In genomic region chr10:24702698-24703097, GRCm38 (mm10) we compare ENCODE assay signal across 17 mouse cellular contexts. TPM values are rescaled to one million over a fixed set of nuclear protein-coding genes. Genes with fewer than 3 reads are reported as not detected.
DNase-seq lines count a peak whose midpoint lies in the region; ATAC-seq and TF ChIP-seq lines count a peak whose summit lies in the region.
"Had no signal": no experiment of that assay in that cellular context is flagged by ENCODE, and none has a peak within 500 bp of the region (broad histone marks: within the 10 kb centered on the region; RNA-seq: fewer than 3 reads in every experiment).

No protein-coding gene starts in this region.

- WGBS in heart, embryonic 10.5 days = 77% methylated on average over 2 of the region's 2 CpGs
- WGBS in midbrain, embryonic 13.5 days = 84% methylated on average over 2 of the region's 2 CpGs
- 80% methylated on average over 2 of the region's 2 CpGs for WGBS in midbrain, embryonic 10.5 days
- 88% methylated on average over 2 of the region's 2 CpGs for WGBS in midbrain, postnatal 0 days

- no peaks in the 10 kb centered on the region for H3K36me3 ChIP-seq in heart, embryonic 10.5 days
- H3K36me3 ChIP-seq in midbrain, embryonic 13.5 days = no peaks in the 10 kb centered on the region
- H3K36me3 ChIP-seq in midbrain, embryonic 10.5 days = no peaks in the 10 kb centered on the region
- no peaks in the 10 kb centered on the region for H3K36me3 ChIP-seq in midbrain, postnatal 0 days (ENCODE audit: insufficient read depth, low read length)
- H3K36me3 ChIP-seq: embryonic facial prominence, embryonic 10.5 days; heart, embryonic 15.5 days; hindbrain, embryonic 10.5 days; limb, embryonic 12.5 days had no signal

- no peak overlapping the region for H3K4me3 ChIP-seq in heart, embryonic 10.5 days
- H3K4me3 ChIP-seq in midbrain, embryonic 13.5 days (replicated peaks) = no peak overlapping the region
- no peak overlapping the region for H3K4me3 ChIP-seq in midbrain, embryonic 10.5 days
- no peak overlapping the region for H3K4me3 ChIP-seq in midbrain, postnatal 0 days (ENCODE audit: low read depth, low read length)
- H3K4me3 ChIP-seq: embryonic facial prominence, embryonic 10.5 days; erythroblast, embryonic 14.5 days; heart, embryonic 15.5 days; hindbrain, embryonic 10.5 days; limb, embryonic 12.5 days had no signal

- no peak for TF ChIP-seq CTCF in midbrain, postnatal 0 days (IDR thresholded peaks at IDR 0.05)

- no peak for DNase-seq in cerebellum, postnatal 36 days
- peak; percentile 30 for DNase-seq in heart, embryonic 10.5 days (ENCODE audit: low spot score)
- DNase-seq in heart, adult 18-20 months = no peak
- no peak for DNase-seq in midbrain, embryonic 10.5 days (ENCODE audit: low spot score)
- peak; percentile 53 for DNase-seq in midbrain, postnatal 0 days (ENCODE audit: low spot score)
- no peak for DNase-seq in adrenal gland, postnatal 25 days
- DNase-seq: layer of hippocampus, postnatal 36 days; lung, adult 18-20 months; lung, postnatal 4 days; thymus, postnatal 25 days had no signal

- no peaks in the 10 kb centered on the region for H3K9me3 ChIP-seq in heart, embryonic 10.5 days
- no peaks in the 10 kb centered on the region for H3K9me3 ChIP-seq in midbrain, embryonic 13.5 days
- H3K9me3 ChIP-seq in midbrain, embryonic 10.5 days (replicated peaks) = no peaks in the 10 kb centered on the region
- H3K9me3 ChIP-seq in midbrain, postnatal 0 days (ENCODE audit: low read length) = no peaks in the 10 kb centered on the region
- H3K9me3 ChIP-seq: embryonic facial prominence, embryonic 10.5 days; heart, embryonic 15.5 days; hindbrain, embryonic 10.5 days; limb, embryonic 12.5 days had no signal

- H3K4me1 ChIP-seq in heart, embryonic 10.5 days = peaks cover 9% of the 10 kb centered on the region; the same call in 1 of the 2 replicates
- no peaks in the 10 kb centered on the region for H3K4me1 ChIP-seq in midbrain, embryonic 13.5 days (replicated peaks)
- no peaks in the 10 kb centered on the region for H3K4me1 ChIP-seq in midbrain, embryonic 10.5 days
- H3K4me1 ChIP-seq in midbrain, postnatal 0 days (ENCODE audit: insufficient read depth, low read length) = no peaks in the 10 kb centered on the region
- H3K4me1 ChIP-seq: heart, embryonic 15.5 days; hindbrain, embryonic 10.5 days had no signal

- H3K4me2 ChIP-seq in midbrain, embryonic 13.5 days (replicated peaks) = no peak overlapping the region
- no peak overlapping the region for H3K4me2 ChIP-seq in midbrain, postnatal 0 days (ENCODE audit: low read depth, low read length, poor library complexity, severe bottlenecking)
- H3K4me2 ChIP-seq: heart, embryonic 15.5 days; limb, embryonic 12.5 days had no signal

- no peaks in the 10 kb centered on the region for H3K27me3 ChIP-seq in heart, embryonic 10.5 days (ENCODE audit: insufficient read depth, poor library complexity, severe bottlenecking)
- no peaks in the 10 kb centered on the region for H3K27me3 ChIP-seq in midbrain, embryonic 13.5 days
- no peaks in the 10 kb centered on the region for H3K27me3 ChIP-seq in midbrain, embryonic 10.5 days (ENCODE audit: low read depth, poor library complexity, severe bottlenecking)
- no peaks in the 10 kb centered on the region for H3K27me3 ChIP-seq in midbrain, postnatal 0 days (ENCODE audit: insufficient read depth, low read length)
- H3K27me3 ChIP-seq: heart, embryonic 15.5 days; limb, embryonic 12.5 days had no signal

- no peak overlapping the region for H3K27ac ChIP-seq in heart, embryonic 10.5 days
- no peak overlapping the region for H3K27ac ChIP-seq in midbrain, embryonic 13.5 days
- H3K27ac ChIP-seq in midbrain, embryonic 10.5 days (replicated peaks) = no peak overlapping the region
- H3K27ac ChIP-seq in midbrain, postnatal 0 days (ENCODE audit: low read depth, low read length) = no peak overlapping the region
- H3K27ac ChIP-seq: embryonic facial prominence, embryonic 10.5 days; heart, embryonic 15.5 days; hindbrain, embryonic 10.5 days had no signal

- H3K9ac ChIP-seq in midbrain, embryonic 13.5 days (replicated peaks) = no peak overlapping the region
- H3K9ac ChIP-seq in midbrain, postnatal 0 days (replicated peaks; ENCODE audit: low read length, poor library complexity, severe bottlenecking) = no peak overlapping the region
- H3K9ac ChIP-seq: heart, embryonic 15.5 days; limb, embryonic 12.5 days had no signal

- ATAC-seq in cerebellum, adult (ENCODE audit: insufficient number of reproducible peaks, low FRiP score, low TSS enrichment) = 0 out of 2 replicates have a peak, but pooled peaks have one; percentile 33
- peak; percentile 34; the same call in 1 of the 2 replicates for ATAC-seq in midbrain, embryonic 13.5 days
- ATAC-seq in midbrain, postnatal 0 days (ENCODE audit: low FRiP score) = no peak

RNA-seq across cellular contexts. Expression of gene Enpp1, which starts 9.3 kb away (rescaled TPM):
- 4.2 and 4.9 TPM in 2 replicates for polyA plus RNA-seq in heart, embryonic 10.5 days (2016; fragmentation: Nextera tagmentation; extraction: Ambion mirVana)
- total RNA-seq in heart, adult 18-20 months (2021) = 1 to 10 TPM; 4.7 to 5.1 TPM
- 1.7 and 2.1 TPM in 2 replicates for polyA plus RNA-seq in midbrain, embryonic 13.5 days (2015; fragmentation: Nextera tagmentation; extraction: Ambion mirVana)
- polyA plus RNA-seq in midbrain, embryonic 10.5 days (2016; fragmentation: Nextera tagmentation; extraction: Ambion mirVana) = 0.36 and 0.92 TPM in 2 replicates
- 3.5 and 6.3 TPM in 2 replicates for total RNA-seq in midbrain, postnatal 0 days (2014; rRNA removed)
- polyA plus RNA-seq in midbrain, postnatal 0 days (2015; fragmentation: Nextera tagmentation; extraction: Ambion mirVana) = 3.0 and 3.5 TPM in 2 replicates
- total RNA-seq in adrenal gland, postnatal 25 days (2021) = 2.0 and 2.5 TPM in 2 replicates
- polyA plus RNA-seq: erythroblast, embryonic 14.5 days had no signal

Comparison
In these comparisons a context has a peak if more than half of its experiments do, and no peak if none do; other contexts are left out.
1. DNase-seq: peak in heart, embryonic 10.5 days (single experiment) and midbrain, postnatal 0 days (single experiment); none in cerebellum, postnatal 36 days (0 of 2), heart, adult 18-20 months (0 of 2), midbrain, embryonic 10.5 days (single experiment) and adrenal gland, postnatal 25 days (single experiment).